Mouse (Mus musculus): ENCODE results near the gene 1110008P14Rik.
"Not testable (repeated sequence)": the region's sequence is repeated elsewhere in the genome, so short reads cannot be mapped to it uniquely, and the experiment has no call there.

Gene 1110008P14Rik

GRCm38 (mm10) chr2:32362817-32363340, 18.9 kb downstream of the 1110008P14Rik start:
- DNase-seq, result peak; percentile 91

GRCm38 (mm10) chr2:32362274-32362673, 19.5 kb downstream of the 1110008P14Rik start:
- not testable (repeated sequence) for DNase-seq

DNA sequence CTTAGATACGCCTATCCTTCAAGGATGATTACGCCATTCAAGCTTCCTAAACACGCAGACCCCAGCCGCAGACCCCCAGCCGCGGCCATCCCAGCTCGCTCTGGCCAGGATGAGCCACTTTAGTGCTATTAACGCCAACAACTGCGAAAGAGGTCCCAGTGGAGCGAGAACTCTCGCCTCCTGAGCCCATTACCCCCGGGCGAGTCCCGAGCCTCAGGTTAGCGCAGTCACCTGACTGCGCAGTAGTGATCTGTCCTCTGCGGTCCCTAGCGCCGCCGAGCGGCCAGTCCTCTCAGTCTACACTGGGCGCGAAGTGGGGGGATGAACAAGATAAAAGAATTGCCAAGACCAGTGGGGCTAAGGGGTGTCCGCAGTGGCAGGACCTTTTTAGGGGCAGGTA, 20.3 kb downstream of the 1110008P14Rik start:
- DNase-seq, result peak; percentile 81

DNA sequence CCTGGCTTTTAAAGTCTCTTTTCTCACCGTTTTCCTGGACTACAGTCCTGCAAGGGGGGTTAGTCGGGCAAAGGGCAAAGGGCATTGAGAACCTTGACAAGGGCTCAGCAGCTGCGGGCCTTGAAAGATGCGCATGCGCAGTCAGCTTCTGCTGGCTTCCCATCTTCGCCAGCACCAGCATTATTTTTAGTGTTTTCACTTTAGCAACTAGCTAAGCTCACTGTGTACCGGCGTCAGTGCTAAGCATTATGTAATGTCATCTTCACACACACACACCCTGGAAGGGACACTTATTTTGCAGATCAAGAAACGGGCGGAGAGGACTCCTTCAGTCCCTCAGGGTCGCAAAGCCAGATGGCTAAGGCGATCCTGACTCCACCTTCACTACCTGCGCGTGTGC, 21.0 kb downstream of the 1110008P14Rik start:
- DNase-seq, result peak; percentile 88

DNA sequence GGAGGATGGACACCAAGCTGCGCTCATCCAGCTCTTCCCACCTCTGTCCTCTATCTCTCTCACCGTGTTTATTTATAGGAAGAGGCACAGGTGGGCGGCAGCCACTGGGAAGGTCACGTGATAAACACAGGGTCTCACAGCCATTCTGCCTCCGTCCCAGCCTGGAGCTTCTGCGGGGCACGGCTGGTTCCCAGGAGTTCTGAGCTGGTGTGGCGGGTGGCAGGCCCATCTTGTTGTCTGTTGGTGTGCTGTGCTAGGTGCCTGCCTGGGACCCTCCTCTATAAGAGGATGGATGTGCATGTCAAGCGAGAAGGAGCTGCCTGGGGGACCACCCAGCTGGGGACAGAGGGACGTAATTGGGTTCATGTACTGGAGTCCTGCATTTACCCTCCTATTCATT, 23.4 kb downstream of the 1110008P14Rik start:
- no peak for DNase-seq

DNA sequence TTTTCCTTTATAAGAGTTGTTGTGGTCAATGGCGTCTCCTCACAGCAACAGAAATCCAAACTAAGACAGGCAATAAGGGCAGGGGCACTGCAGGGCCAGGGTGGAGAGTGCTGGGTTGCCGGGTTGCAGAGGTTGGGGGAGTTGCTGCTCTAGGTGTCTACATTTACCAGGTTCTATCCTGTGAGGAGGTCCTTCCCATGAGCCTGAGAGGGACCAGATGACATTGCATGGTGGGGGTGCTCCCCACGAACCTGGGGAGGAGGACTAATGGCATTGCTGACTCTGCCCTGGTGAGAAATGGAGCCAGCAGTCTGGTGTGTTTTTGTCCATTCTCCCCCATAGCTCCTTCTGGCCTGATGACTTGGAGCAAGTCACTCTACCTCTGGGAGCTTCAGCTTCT, 24.0 kb downstream of the 1110008P14Rik start:
- DNase-seq, result no peak

DNA sequence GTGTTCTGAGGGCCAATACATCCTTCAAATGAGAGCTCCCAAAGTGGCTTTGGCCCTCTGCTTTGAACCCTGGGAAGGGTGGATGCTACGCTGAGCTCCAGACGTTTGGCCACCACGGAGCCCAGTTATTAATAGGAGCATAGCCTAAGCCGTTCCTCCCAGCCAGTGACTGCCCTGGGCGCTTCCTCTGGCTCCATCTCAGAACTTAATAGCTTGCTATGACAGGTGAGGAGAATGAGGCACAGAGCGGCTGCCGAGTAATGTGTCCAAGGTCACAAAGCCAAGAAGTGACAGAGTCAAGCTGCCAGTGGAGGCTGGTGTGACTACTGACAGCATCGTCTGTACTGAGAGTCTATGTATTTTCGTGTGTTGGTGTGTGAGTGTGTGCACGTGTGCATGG, 25.5 kb downstream of the 1110008P14Rik start:
- no peak for DNase-seq

- DNase-seq, result no peak
These were observed 27.3 kb downstream of the 1110008P14Rik start for GRCm38 (mm10) chr2:32354336-32354895.

DNA sequence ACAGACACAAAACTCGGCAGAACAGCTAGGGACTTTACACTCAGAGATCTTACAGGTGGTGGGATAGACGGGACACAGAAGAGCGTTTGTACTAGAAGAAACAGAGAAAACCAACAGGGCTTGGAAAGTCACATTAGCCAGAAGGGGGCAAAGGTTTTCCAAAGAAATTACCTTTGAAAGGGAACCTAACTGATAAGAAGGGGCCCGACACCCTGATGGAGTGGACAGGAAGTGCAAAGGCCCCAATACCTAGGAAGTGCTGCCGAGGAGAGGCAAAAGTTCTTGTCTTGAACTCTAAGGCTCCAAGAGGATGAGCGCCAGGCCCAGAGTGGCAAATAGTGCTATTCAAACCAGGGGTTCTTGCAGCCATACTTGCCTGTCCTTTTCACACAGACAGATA, 27.9 kb downstream of the 1110008P14Rik start:
- DNase-seq, result no peak

DNA sequence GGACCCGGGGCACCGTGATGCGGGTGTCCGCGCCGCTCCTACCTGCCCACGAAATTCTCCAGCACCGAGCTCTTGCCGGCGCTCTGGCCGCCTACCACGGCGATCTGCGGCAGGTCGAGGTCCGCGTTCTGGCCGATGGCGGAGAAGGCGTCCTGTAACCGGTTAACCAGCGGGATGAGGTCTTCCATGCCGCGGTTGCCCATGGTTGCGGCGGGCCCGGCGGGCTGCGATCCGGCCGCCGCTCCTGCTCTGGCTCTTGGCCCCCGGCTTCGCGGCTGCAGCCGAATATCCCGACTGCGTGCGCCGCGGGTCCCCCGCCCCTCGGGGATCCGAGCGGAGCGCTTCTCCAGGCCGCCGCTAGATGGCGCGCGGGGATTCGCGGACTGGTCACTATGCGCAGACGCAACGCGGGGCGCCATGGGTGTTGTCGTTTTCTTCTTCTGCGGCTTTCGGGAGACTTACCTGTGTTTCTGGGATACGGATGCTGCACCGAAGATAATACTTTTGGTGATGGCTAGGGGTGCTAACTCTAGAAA, 28.7 kb downstream of the 1110008P14Rik start, which contains the start of gene Dnm1:
Dnm1 (minus strand) TSS at position 332 of the 536 bp plus-strand sequence.
- DNase-seq, result peak; percentile 93

DNA sequence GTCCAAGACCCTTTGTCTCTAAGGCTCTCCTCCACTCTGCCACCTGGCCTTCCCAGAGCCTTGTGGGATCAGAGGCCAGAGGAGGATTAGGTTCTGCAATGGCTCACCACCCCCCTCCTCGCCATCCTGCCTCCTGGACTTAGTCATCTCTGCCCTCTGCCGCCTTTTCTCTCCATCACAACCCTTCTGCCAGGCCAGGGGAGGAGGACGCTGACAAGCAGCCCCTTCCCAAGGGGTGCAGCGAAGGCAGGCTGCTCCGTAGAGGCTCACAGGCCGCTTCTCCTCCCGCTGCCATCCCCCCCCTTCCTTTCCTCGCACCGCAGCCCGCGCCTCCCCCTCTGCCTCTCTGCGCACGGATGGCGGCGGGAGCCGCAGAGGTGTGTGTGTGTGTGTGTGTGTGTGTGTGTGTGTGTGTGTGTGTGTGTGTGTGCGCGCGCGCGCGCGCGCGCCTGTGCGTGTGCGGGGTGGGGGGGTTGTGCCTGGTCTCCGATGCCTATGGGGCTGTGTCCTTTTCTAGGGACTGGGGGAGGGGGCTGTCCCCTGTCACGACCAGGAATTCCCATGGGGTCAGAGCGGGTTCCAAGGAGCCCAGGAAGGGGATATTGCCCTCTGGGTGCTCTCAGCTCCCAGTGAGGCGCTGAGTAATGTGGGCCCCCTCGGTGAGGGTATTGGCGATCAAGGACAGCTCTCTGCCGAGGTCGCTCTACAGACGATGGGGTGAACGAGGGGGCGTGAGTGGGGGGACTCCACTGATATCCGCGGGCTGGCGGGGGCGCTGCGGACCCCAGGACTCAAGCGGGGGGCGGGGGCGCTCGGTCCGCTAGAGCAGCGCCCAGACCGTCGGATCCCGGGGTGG, 29.4 kb downstream of the 1110008P14Rik start, which contains the start of gene Ciz1:
Ciz1 (plus strand) TSS at position 177 of the 856 bp plus-strand sequence.
- DNase-seq, result peak; percentile 62

GRCm38 (mm10) chr2:32351471-32351961, 30.2 kb downstream of the 1110008P14Rik start:
- DNase-seq, result peak; percentile 41

GRCm38 (mm10) chr2:32350471-32351051, 31.2 kb downstream of the 1110008P14Rik start:
- no peak for DNase-seq

DNA sequence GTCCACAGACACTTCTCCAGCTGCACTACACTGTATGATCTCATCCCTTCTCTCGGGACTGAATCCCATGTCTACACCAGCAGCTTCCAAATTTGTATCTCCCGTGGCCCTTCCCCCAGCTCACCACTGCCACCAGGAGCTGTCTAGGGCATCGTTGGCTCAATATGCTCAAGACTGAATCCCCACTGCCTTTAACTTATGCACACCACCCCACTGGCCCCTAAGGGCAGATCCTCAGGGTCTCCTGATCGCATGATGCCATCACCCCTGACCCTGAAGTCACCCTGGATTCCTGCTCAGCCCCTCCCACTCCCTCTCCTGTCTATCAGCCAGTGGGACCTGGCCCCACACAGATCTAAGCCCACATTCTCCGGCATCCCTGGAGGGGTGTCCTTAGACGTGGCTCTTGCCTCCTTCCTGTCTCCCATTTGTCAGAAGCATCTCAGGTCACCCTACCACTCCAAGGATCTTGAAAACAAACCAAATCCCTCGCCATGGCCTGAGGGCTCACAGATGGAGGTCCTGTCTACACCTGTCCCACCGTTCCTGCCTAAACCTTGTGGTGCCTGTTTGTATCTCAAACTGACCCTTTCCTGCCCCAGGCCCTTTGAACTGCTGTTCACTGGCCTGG, 32.0 kb downstream of the 1110008P14Rik start:
- DNase-seq, result peak; percentile 62

GRCm38 (mm10) chr2:32348311-32348710, 33.4 kb downstream of the 1110008P14Rik start:
- peak; percentile 79 for DNase-seq

DNA sequence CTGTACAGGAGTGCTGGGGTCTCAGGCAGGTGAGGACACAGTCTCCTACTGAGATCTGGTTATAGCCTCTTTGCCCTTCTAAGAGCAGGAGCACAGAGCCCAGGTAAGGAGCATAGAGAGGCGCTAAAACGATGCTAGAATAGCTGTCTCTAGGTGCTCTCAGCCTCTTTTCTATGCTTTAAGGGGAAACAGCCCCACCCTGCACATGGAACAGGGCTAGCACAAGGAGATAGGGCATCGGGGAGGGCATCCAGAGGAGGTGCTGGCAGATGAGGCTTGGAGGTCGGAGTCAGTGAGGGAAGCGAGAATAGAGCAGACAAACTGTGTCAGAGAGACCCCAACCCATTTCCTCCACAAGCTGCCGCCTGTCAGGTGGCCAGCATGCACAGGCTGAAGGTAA, 34.7 kb downstream of the 1110008P14Rik start:
- no peak for DNase-seq

- DNase-seq, result no peak
These were observed 37.0 kb downstream of the 1110008P14Rik start for GRCm38 (mm10) chr2:32344598-32345321.

DNA sequence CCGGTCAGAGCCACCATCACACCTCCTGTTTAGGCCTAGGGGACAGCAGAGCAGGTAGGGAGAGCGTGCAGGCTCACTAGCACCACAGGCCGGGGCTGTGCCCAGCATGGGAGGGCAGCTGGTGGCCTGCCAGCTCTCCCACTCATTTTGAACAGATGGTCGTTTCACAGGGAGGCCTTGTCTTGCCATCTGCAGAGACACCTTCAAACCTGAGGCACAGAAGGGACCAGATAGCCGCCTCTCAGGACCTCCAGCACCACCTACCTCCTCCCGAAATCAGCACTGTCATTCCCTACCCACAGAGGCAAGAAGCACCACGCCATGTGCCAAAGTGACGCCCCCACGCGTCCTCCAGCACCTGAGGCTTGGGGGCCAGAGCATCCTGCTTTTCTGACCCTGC, 37.7 kb downstream of the 1110008P14Rik start:
- DNase-seq, result peak; percentile 52

DNA sequence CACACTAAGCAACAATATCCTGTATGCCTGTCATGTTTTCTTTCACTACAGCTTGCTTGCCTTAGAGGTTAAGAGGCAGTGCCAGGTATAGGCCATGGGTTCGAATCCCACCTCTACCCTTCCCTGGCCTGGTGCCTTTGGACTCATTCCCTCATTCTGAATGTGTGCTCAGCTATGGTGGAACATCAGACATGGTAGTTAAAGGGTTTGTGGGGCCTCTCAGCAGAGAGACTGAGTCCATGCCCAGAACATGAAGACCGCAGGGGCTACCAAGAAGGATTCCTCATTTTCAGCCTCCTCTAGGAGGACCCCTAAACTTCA, 38.4 kb downstream of the 1110008P14Rik start:
- no peak for DNase-seq

- peak; percentile 84 for DNase-seq
These were observed 39.0 kb downstream of the 1110008P14Rik start for GRCm38 (mm10) chr2:32342539-32343350.

DNA sequence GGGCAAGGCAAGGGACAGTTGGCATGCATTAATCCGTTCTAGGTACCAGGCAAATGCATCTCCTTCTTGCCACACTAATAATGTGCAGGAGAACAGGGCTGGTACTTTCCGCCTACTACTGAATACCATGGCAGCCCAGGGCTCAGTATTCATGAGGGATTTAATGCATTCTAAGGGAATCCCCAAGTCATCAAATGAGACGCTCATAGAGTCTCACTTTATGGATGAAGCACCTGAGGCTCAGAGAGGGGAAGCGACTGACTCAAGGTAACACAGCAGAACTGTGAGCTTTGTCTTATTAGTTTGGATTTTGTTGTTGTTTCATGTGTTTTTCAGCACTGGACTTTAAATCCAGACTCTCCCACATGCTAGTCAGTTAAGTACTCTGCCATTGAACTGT, 39.7 kb downstream of the 1110008P14Rik start:
- no peak for DNase-seq
